In genomic region chr10:97479004-97479766, GRCm38 (mm10) we compare ENCODE assay signal across 8 mouse cellular contexts. TPM values are rescaled to one million over a fixed set of nuclear protein-coding genes. Genes with fewer than 3 reads are reported as not detected.
DNase-seq lines count a peak whose midpoint lies in the region; ATAC-seq lines count a peak whose summit lies in the region.

Dcn (plus strand) TSS chr10:97479609.

- peak within 1 kb of the TSS; percentile 46 for H3K4me2 ChIP-seq in forebrain, embryonic 13.5 days

- H3K4me1 ChIP-seq in forebrain, embryonic 13.5 days, result peaks cover 28% of the 10 kb centered on the region

- H3K4me3 ChIP-seq in forebrain, embryonic 13.5 days, result peak within 1 kb of the TSS; percentile 3; the same call in 1 of the 2 replicates

- ATAC-seq in forebrain, embryonic 13.5 days, result peak; percentile 82; the same call in 1 of the 2 replicates

- no peak within 1 kb of the TSS; the same call in 1 of the 2 replicates for H3K27ac ChIP-seq in forebrain, embryonic 13.5 days

- no peak within 1 kb of the TSS for H3K9ac ChIP-seq in forebrain, embryonic 13.5 days

- 1% methylated on average over 7 of the region's 7 CpGs for WGBS in forebrain, embryonic 13.5 days

- H3K36me3 ChIP-seq in forebrain, embryonic 13.5 days (ENCODE audit: poor library complexity, severe bottlenecking), result no peaks in the 10 kb centered on the region

- no peaks in the 10 kb centered on the region for H3K9me3 ChIP-seq in forebrain, embryonic 13.5 days (replicated peaks)

- peak; percentile 51 for DNase-seq in ovary, postnatal 14 days (ENCODE audit: low spot score)
- no peak for DNase-seq in ovary, postnatal 10 days (ENCODE audit: low spot score)
- peak; percentile 38 to 51 for DNase-seq in heart, postnatal 14 days
- DNase-seq in layer of hippocampus, postnatal 10 days (ENCODE audit: low spot score in 2 of 2), result no peak
- DNase-seq in lung, postnatal 10 days, result peak; percentile 16
- peak; percentile 16 for DNase-seq in urinary bladder, postnatal 25 days (ENCODE audit: low spot score)
- DNase-seq in MN1 (ENCODE audit: low spot score), result no peak

- intact Hi-C loops in heart, postnatal 14 days (cut with DNase I), result loop anchor here (2.0 to 5.0 kb wide), 2 partner anchors 52 to 100 kb away; no protein-coding TSS in a partner anchor

- no peaks in the 10 kb centered on the region for H3K27me3 ChIP-seq in forebrain, embryonic 13.5 days

RNA-seq across cellular contexts. Expression of gene Dcn, which starts in this region (rescaled TPM):
- 29.3 and 39.1 TPM in 2 replicates for polyA plus RNA-seq in forebrain, embryonic 13.5 days (2015; fragmentation: Nextera tagmentation; extraction: Ambion mirVana)
- total RNA-seq in heart, postnatal 14 days (2021), result 100 to 1,000 TPM; 385 to 442 TPM
- 10 to 100 TPM; 59.3 to 64.2 TPM for total RNA-seq in layer of hippocampus, postnatal 10 days (2021)

Comparison
In these comparisons a context has a peak if more than half of its experiments do, and no peak if none do; other contexts are left out.
1. RNA of gene Dcn (total RNA-seq): 385 to 442 TPM in heart, postnatal 14 days; 59.3 to 64.2 TPM in layer of hippocampus, postnatal 10 days; every median in the first group is over 4 times any median in the second.
2. DNase-seq: peak in ovary, postnatal 14 days (single experiment), heart, postnatal 14 days (2 of 2), lung, postnatal 10 days (single experiment) and urinary bladder, postnatal 25 days (single experiment); none in ovary, postnatal 10 days (single experiment), layer of hippocampus, postnatal 10 days (0 of 2) and MN1 (single experiment).